Mouse (Mus musculus): ENCODE measurements at regions not wholly inside any gene's neighbourhood (a gene's known extent, or its start where the extent isn't known, plus 50 kb on each side); places are given as distances from the start of the nearest gene placed in this dataset.

GRCm38 (mm10) chr10:51328772-51329171 lies 151.6 kb upstream of the Gm49339 start:
- TF ChIP-seq CTCF (IDR thresholded peaks at IDR 0.05; ENCODE audit: low read depth): no peak
- TF ChIP-seq EP300 (IDR thresholded peaks at IDR 0.05; ENCODE audit: low read depth): no peak

Measured in liver, postnatal 0 days (tissue).